Mouse (Mus musculus) forebrain, postnatal 0 days (tissue): ENCODE results near the gene Pgm3. TPM values are rescaled to one million over a fixed set of nuclear protein-coding genes. Genes with fewer than 3 reads are reported as not detected.

Experiments
- ATAC-seq: fragments of 200-750 bp; cut with Nextera tagmentation; 2 replicates; pipeline ENCODE4 v1.8.0; 2017; ENCODE audit warnings: mild to moderate bottlenecking, moderate library complexity
- DNase-seq: peaks from one replicate; pipeline ENCODE4 v3.0.0-alpha.2; 2015
- H3K27ac ChIP-seq: fragments of 300-500 bp; sonication (generic); 2 replicates; pipeline ENCODE4 v1.5.1; 2014; ENCODE audit warnings: low read depth, mild to moderate bottlenecking, antibody characterized with exemption, low read length, moderate library complexity, mixed read lengths
- H3K27me3 ChIP-seq: fragments of 300-500 bp; sonication (generic); 2 replicates; pipeline ENCODE4 v1.6.1; 2014; ENCODE audit warnings: mild to moderate bottlenecking, low read length, mixed read lengths; ENCODE audit not compliant: insufficient read depth
- H3K36me3 ChIP-seq: fragments of 300-500 bp; sonication (generic); 2 replicates; pipeline ENCODE4 v1.6.1; 2014; ENCODE audit warnings: mild to moderate bottlenecking, moderate library complexity; ENCODE audit not compliant: insufficient read depth
- H3K4me1 ChIP-seq: fragments of 300-500 bp; sonication (generic); 2 replicates; pipeline ENCODE4 v1.6.1; 2014; ENCODE audit warnings: antibody characterized with exemption; ENCODE audit not compliant: insufficient read depth
- H3K4me2 ChIP-seq: fragments of 300-500 bp; sonication (generic); 2 replicates; pipeline ENCODE4 v1.6.1; 2014; ENCODE audit warnings: low read depth, mild to moderate bottlenecking, moderate library complexity
- H3K4me3 ChIP-seq: fragments of 300-500 bp; sonication (generic); 2 replicates; pipeline ENCODE4 v1.5.1; 2014; ENCODE audit warnings: low read depth, low read length, mixed read lengths
- H3K9ac ChIP-seq: fragments of 300-500 bp; sonication (generic); 2 replicates; pipeline ENCODE4 v1.6.1; 2014; ENCODE audit warnings: mild to moderate bottlenecking
- H3K9me3 ChIP-seq: fragments of 300-500 bp; sonication (generic); 2 replicates; pipeline ENCODE4 v1.6.1; 2016; ENCODE audit warnings: low read length
- CTCF ChIP-seq: sonication (generic); IDR thresholded peaks from 2 replicates; pipeline ENCODE4 v1.5.1; 2016; ENCODE audit warnings: antibody characterized with exemption, control low read depth, low read depth
- WGBS: fragments of 180-500 bp; shearing (Covaris S2); extraction: QIAGEN DNeasy Blood & Tissue Kit; methylation state at CpG from one replicate; pipeline ENCODE4 v1.1.7; 2014; 5-methylcytosine and 5-hydroxymethylcytosine counted together
- polyA plus RNA-seq: library from polyadenylated mRNA; unstranded; fragments of >200 nt; fragmentation: Nextera tagmentation; extraction: Ambion mirVana; gene quantifications from 2 replicates; pipeline ENCODE4 v1.2.1, GENCODE M21; 2015
- total RNA-seq: library from RNA; depleted of rRNA; stranded (reverse); fragments of >200 nt; gene quantifications from 2 replicates; pipeline ENCODE4 v1.2.3, GENCODE M21; 2014

Gene Pgm3
- total and polyA plus RNA-seq, 2 experiments from 2014 or later, result 21.7 to 32.8 TPM

GRCm38 (mm10) chr9:86570261-86570890 is 1.3 kb downstream of the Pgm3 start:
- Histone ChIP-seq H3K4me3 (peak overlapping the region; percentile 67; the same call in 1 of the 2 replicates), H3K9me3 (no peaks in the 10 kb centered on the region), H3K27me3 (no peaks in the 10 kb centered on the region), H3K27ac (no peak overlapping the region), H3K4me1 (peaks cover 8% of the 10 kb centered on the region; the same call in 1 of the 2 replicates), H3K9ac (no peak overlapping the region), H3K36me3 (peaks cover 20% of the 10 kb centered on the region), H3K4me2 (peak overlapping the region; percentile 99)
- WGBS, result 55% methylated on average over 10 of the region's 10 CpGs
- ATAC-seq (no peak), DNase-seq (no peak)
- no peak for TF ChIP-seq CTCF

GRCm38 (mm10) chr9:86569314-86569910 is 2.2 kb downstream of the Pgm3 start:
- Histone ChIP-seq H3K4me2 (no peak overlapping the region), H3K9ac (no peak overlapping the region), H3K27ac (no peak overlapping the region), H3K36me3 (peaks cover 29% of the 10 kb centered on the region), H3K27me3 (no peaks in the 10 kb centered on the region), H3K4me3 (no peak overlapping the region), H3K9me3 (no peaks in the 10 kb centered on the region), H3K4me1 (peaks cover 8% of the 10 kb centered on the region; the same call in 1 of the 2 replicates)
- 81% methylated on average over 3 of the region's 3 CpGs for WGBS
- TF ChIP-seq CTCF, result no peak
- ATAC-seq, result no peak
- DNase-seq, result no peak

- H3K27ac ChIP-seq, result no peak overlapping the region
- no peak for DNase-seq
- no peaks in the 10 kb centered on the region for H3K27me3 ChIP-seq
- no peaks in the 10 kb centered on the region for H3K4me1 ChIP-seq
- peaks cover 78% of the 10 kb centered on the region for H3K36me3 ChIP-seq
- H3K9ac ChIP-seq, result no peak overlapping the region
- H3K4me3 ChIP-seq, result no peak overlapping the region
- no peaks in the 10 kb centered on the region for H3K9me3 ChIP-seq
- 92% methylated on average over 3 of the region's 3 CpGs for WGBS
- no peak for ATAC-seq
- no peak for TF ChIP-seq CTCF
- no peak overlapping the region for H3K4me2 ChIP-seq
These were observed 11.1 kb downstream of the Pgm3 start for GRCm38 (mm10) chr9:86560543-86560942.

- H3K9me3 ChIP-seq, result no peaks in the 10 kb centered on the region
- H3K27ac ChIP-seq, result no peak overlapping the region
- no peak for DNase-seq
- WGBS, result 84% methylated on average over 4 of the region's 4 CpGs
- H3K4me2 ChIP-seq, result no peak overlapping the region
- no peak overlapping the region for H3K4me3 ChIP-seq
- H3K27me3 ChIP-seq, result no peaks in the 10 kb centered on the region
- H3K4me1 ChIP-seq, result no peaks in the 10 kb centered on the region
- ATAC-seq, result no peak
- no peak overlapping the region for H3K9ac ChIP-seq
- TF ChIP-seq CTCF, result no peak
- peaks cover 77% of the 10 kb centered on the region for H3K36me3 ChIP-seq
These were observed 17.0 kb downstream of the Pgm3 start for GRCm38 (mm10) chr9:86554641-86555040.

- ATAC-seq (no peak), DNase-seq (no peak)
- Histone ChIP-seq H3K9ac (no peak overlapping the region), H3K27me3 (no peaks in the 10 kb centered on the region), H3K27ac (no peak overlapping the region), H3K4me1 (no peaks in the 10 kb centered on the region), H3K9me3 (no peaks in the 10 kb centered on the region), H3K36me3 (peaks cover 76% of the 10 kb centered on the region), H3K4me3 (no peak overlapping the region), H3K4me2 (no peak overlapping the region)
- 83% methylated on average over 9 of the region's 9 CpGs for WGBS
- no peak for TF ChIP-seq CTCF
These were observed 17.8 kb downstream of the Pgm3 start for GRCm38 (mm10) chr9:86553886-86554285.

- Histone ChIP-seq H3K4me3 (no peak overlapping the region), H3K9ac (no peak overlapping the region), H3K27me3 (no peaks in the 10 kb centered on the region), H3K4me1 (no peaks in the 10 kb centered on the region), H3K9me3 (no peaks in the 10 kb centered on the region), H3K27ac (no peak overlapping the region), H3K36me3 (peaks cover 64% of the 10 kb centered on the region), H3K4me2 (no peak overlapping the region)
- ATAC-seq (no peak), DNase-seq (no peak)
- no peak for TF ChIP-seq CTCF
- 95% methylated on average over 3 of the region's 3 CpGs for WGBS
These were observed 20.9 kb downstream of the Pgm3 start for GRCm38 (mm10) chr9:86550717-86551116.

GRCm38 (mm10) chr9:86549637-86550162 is 21.9 kb downstream of the Pgm3 start:
- Histone ChIP-seq H3K36me3 (peaks cover 68% of the 10 kb centered on the region), H3K4me2 (no peak overlapping the region), H3K4me3 (no peak overlapping the region), H3K27ac (no peak overlapping the region), H3K9me3 (no peaks in the 10 kb centered on the region), H3K9ac (no peak overlapping the region), H3K27me3 (no peaks in the 10 kb centered on the region), H3K4me1 (no peaks in the 10 kb centered on the region)
- no peak for TF ChIP-seq CTCF
- WGBS, result 90% methylated on average over 5 of the region's 5 CpGs
- no peak for ATAC-seq
- DNase-seq, result no peak
